Mouse (Mus musculus) kidney, adult 2 months (tissue): ENCODE data around the gene Cdc123.

Source experiments
- CTCF ChIP-seq: fragments of 200-500 bp; conservative IDR thresholded peaks from 2 replicates; pipeline ENCODE4 v1.5.1; 2011; ENCODE audit warnings: low read depth, mild to moderate bottlenecking, control low read depth, low read length, moderate library complexity, mixed read lengths; ENCODE audit not compliant: insufficient read depth, insufficient read length
- POLR2A ChIP-seq: fragments of 200-500 bp; IDR thresholded peaks from one replicate; pipeline ENCODE4 v1.6.1; 2011; ENCODE audit warnings: low read depth, low read length, control low read depth

GRCm38 (mm10) chr2:5851866-5852265 is 6.9 kb upstream of the Cdc123 start:
- TF ChIP-seq POLR2A (no peak), CTCF (no peak)
